Mouse (Mus musculus) embryonic facial prominence, embryonic 15.5 days (tissue): ENCODE measurements around the gene Esf1. TPM values are rescaled to one million over a fixed set of nuclear protein-coding genes. Genes with fewer than 3 reads are reported as not detected.
A peak's percentile ranks its signal among the peaks of the same experiment; 100 is the strongest.
"Not testable (repeated sequence)": the region's sequence is repeated elsewhere in the genome, so short reads cannot be mapped to it uniquely, and the experiment has no call there.

ENCODE experiments used
- ATAC-seq: fragments of 200-750 bp; cut with Nextera tagmentation; 2 replicates; pipeline ENCODE4 v1.8.0; 2017; ENCODE audit warnings: low read depth, moderate TSS enrichment; ENCODE audit not compliant: insufficient number of reproducible peaks, low FRiP score, low TSS enrichment
- H3K27ac ChIP-seq: fragments of 300-500 bp; sonication (generic); replicated peaks from 2 replicates; pipeline ENCODE4 v1.5.1; 2015; ENCODE audit warnings: mild to moderate bottlenecking, inconsistent platforms
- H3K27me3 ChIP-seq: fragments of 300-500 bp; sonication (generic); 2 replicates; pipeline ENCODE4 v1.6.1; 2015; ENCODE audit warnings: inconsistent platforms
- H3K36me3 ChIP-seq: fragments of 300-500 bp; sonication (generic); 2 replicates; pipeline ENCODE4 v1.6.1; 2015; ENCODE audit warnings: mild to moderate bottlenecking, inconsistent platforms
- H3K4me1 ChIP-seq: fragments of 300-500 bp; sonication (generic); 2 replicates; pipeline ENCODE4 v1.6.1; 2015; ENCODE audit warnings: inconsistent platforms
- H3K4me2 ChIP-seq: fragments of 300-500 bp; sonication (generic); replicated peaks from 2 replicates; pipeline ENCODE4 v1.6.1; 2015; ENCODE audit warnings: mild to moderate bottlenecking, inconsistent platforms
- H3K4me3 ChIP-seq: fragments of 300-500 bp; sonication (generic); replicated peaks from 2 replicates; pipeline ENCODE4 v1.5.1; 2015; ENCODE audit warnings: mild to moderate bottlenecking, inconsistent platforms
- H3K9ac ChIP-seq: fragments of 300-500 bp; sonication (generic); 2 replicates; pipeline ENCODE4 v1.6.1; 2015; ENCODE audit warnings: inconsistent platforms
- H3K9me3 ChIP-seq: fragments of 300-500 bp; sonication (generic); replicated peaks from 2 replicates; pipeline ENCODE4 v1.6.1; 2016; ENCODE audit warnings: inconsistent platforms
- WGBS: fragments of 180-500 bp; shearing (Covaris S2); methylation state at CpG from one replicate; pipeline ENCODE4 v1.1.7; 2015; 5-methylcytosine and 5-hydroxymethylcytosine counted together
- polyA plus RNA-seq: library from polyadenylated mRNA; unstranded; fragments of >200 nt; fragmentation: Nextera tagmentation; extraction: Ambion mirVana; gene quantifications from 2 replicates; pipeline ENCODE4 v1.2.1, GENCODE M21; 2015

Gene Esf1
- 23.7 and 24.4 TPM in 2 replicates for polyA plus RNA-seq

GRCm38 (mm10) chr2:140170127-140170802, at the start of gene Esf1, which contains the start of gene Ndufaf5:
Esf1 (minus strand) TSS chr2:140170564.
Ndufaf5 (plus strand) TSS chr2:140170649.
- peak within 1 kb of the TSS; percentile 87 for H3K27ac ChIP-seq
- H3K4me3 ChIP-seq, result peak within 1 kb of the TSS; percentile 84
- H3K36me3 ChIP-seq, result peaks cover 11% of the 10 kb centered on the region; the same call in 1 of the 2 replicates
- peak; percentile 98 for ATAC-seq
- H3K4me2 ChIP-seq, result peak within 1 kb of the TSS; percentile 64
- H3K4me1 ChIP-seq, result peaks cover 15% of the 10 kb centered on the region
- no peaks in the 10 kb centered on the region for H3K27me3 ChIP-seq
- no peaks in the 10 kb centered on the region for H3K9me3 ChIP-seq
- H3K9ac ChIP-seq, result peak within 1 kb of the TSS; percentile 72
- WGBS, result under 1% methylated on average over 43 of the region's 43 CpGs

- H3K27me3 ChIP-seq, result no peaks in the 10 kb centered on the region
- H3K4me2 ChIP-seq, result no peak overlapping the region
- no peaks in the 10 kb centered on the region for H3K36me3 ChIP-seq
- ATAC-seq, result no peak
- no peak overlapping the region for H3K9ac ChIP-seq
- 54% methylated on average over 1 of the region's 1 CpGs for WGBS
- no peaks in the 10 kb centered on the region for H3K4me1 ChIP-seq
- H3K27ac ChIP-seq, result no peak overlapping the region
- H3K4me3 ChIP-seq, result no peak overlapping the region
- no peaks in the 10 kb centered on the region for H3K9me3 ChIP-seq
Observed at GRCm38 (mm10) chr2:140215965-140216364, 45.6 kb upstream of the Esf1 start.

DNA sequence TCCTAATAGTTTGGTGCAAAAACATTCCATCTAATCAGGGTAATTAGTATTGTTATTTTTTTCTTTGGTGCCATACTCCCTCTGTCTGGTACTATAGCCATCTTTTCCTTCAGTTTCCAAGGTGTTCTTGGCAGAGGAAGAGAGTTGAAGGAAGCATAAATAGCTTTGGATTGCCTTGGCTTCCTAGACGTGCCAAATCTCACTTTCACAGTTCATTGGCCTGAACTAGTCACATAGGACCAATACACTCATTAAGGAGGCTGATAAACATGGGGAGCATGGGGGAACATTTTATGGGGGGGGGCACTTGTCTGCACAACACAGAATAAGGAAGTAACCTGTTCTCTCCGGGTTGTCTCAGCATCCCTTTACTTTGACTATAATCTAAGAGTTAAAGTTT, 45.1 kb upstream of the Esf1 start:
- no peaks in the 10 kb centered on the region for H3K4me1 ChIP-seq
- H3K9me3 ChIP-seq, result no peaks in the 10 kb centered on the region
- WGBS, result 54% methylated on average over 2 of the region's 2 CpGs
- no peak overlapping the region for H3K9ac ChIP-seq
- no peaks in the 10 kb centered on the region for H3K36me3 ChIP-seq
- no peak overlapping the region for H3K4me2 ChIP-seq
- no peak overlapping the region for H3K27ac ChIP-seq
- H3K4me3 ChIP-seq, result no peak overlapping the region
- ATAC-seq, result no peak
- no peaks in the 10 kb centered on the region for H3K27me3 ChIP-seq

DNA sequence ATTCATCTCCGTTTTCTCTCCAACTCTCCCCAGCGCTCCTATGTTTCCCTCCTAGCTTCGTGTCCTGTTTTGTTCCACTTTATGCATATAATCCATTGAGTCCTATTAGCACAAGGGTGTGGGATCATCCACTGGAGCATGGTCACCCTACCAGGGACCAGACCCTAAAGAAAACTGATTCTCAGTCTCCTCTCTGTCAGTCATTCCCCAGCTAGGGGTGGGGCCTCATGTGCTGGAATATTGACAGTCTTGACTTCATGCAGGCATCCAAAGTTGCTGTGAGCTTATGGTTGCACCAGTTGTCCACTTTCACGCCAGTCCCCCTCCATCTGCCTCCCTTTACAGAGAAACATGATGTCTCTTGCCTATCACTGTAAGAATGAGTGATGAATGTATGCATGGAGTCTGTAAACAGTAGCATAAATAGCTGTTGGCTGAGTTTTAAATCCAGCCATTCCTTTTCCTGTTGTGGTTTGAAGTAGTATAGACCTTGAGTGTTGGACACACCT, 44.2 kb upstream of the Esf1 start:
- no peaks in the 10 kb centered on the region for H3K36me3 ChIP-seq
- H3K27ac ChIP-seq, result no peak overlapping the region
- H3K9me3 ChIP-seq, result no peaks in the 10 kb centered on the region
- H3K9ac ChIP-seq, result no peak overlapping the region
- H3K4me3 ChIP-seq, result no peak overlapping the region
- no peaks in the 10 kb centered on the region for H3K27me3 ChIP-seq
- H3K4me1 ChIP-seq, result no peaks in the 10 kb centered on the region
- ATAC-seq, result no peak
- WGBS, result 95% methylated on average over 4 of the region's 4 CpGs
- no peak overlapping the region for H3K4me2 ChIP-seq

GRCm38 (mm10) chr2:140203756-140204155, 33.4 kb upstream of the Esf1 start:
- Histone ChIP-seq H3K9me3 (no peaks in the 10 kb centered on the region), H3K36me3 (peaks cover 23% of the 10 kb centered on the region; the same call in 1 of the 2 replicates), H3K27me3 (no peaks in the 10 kb centered on the region), H3K9ac (no peak overlapping the region), H3K27ac (no peak overlapping the region), H3K4me2 (no peak overlapping the region), H3K4me3 (no peak overlapping the region), H3K4me1 (no peaks in the 10 kb centered on the region)
- WGBS, result 93% methylated on average over 7 of the region's 7 CpGs
- no peak for ATAC-seq

DNA sequence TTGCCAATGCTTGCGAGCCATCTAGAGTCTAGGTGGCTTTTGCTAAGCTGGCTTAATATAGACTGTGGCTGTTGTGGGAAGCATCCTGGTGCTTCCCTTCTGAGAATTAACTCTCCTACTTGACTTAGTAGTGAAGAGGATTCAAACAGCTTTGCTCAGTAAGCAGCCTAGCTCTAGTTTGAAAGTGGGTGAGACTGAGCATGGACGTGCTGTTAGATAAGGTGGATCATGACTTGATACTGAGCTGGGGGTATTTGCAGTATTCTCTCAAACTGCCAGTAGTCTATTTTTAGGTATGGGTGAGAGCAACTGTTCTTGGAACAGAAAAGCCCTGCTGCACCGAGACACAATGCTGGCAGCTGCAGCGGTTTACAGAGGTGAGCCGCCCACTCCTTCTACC, 32.2 kb upstream of the Esf1 start:
- H3K27me3 ChIP-seq, result no peaks in the 10 kb centered on the region
- no peak overlapping the region for H3K9ac ChIP-seq
- H3K36me3 ChIP-seq, result peaks cover 23% of the 10 kb centered on the region; the same call in 1 of the 2 replicates
- ATAC-seq, result no peak
- H3K4me1 ChIP-seq, result no peaks in the 10 kb centered on the region
- no peak overlapping the region for H3K4me3 ChIP-seq
- no peaks in the 10 kb centered on the region for H3K9me3 ChIP-seq
- 85% methylated on average over 5 of the region's 5 CpGs for WGBS
- H3K4me2 ChIP-seq, result no peak overlapping the region
- no peak overlapping the region for H3K27ac ChIP-seq

- H3K9me3 ChIP-seq, result no peaks in the 10 kb centered on the region
- H3K4me3 ChIP-seq, result no peak overlapping the region
- 72% methylated on average over 2 of the region's 2 CpGs for WGBS
- no peak overlapping the region for H3K4me2 ChIP-seq
- no peak overlapping the region for H3K27ac ChIP-seq
- H3K36me3 ChIP-seq, result peaks cover 27% of the 10 kb centered on the region; the same call in 1 of the 2 replicates
- no peak overlapping the region for H3K9ac ChIP-seq
- H3K4me1 ChIP-seq, result no peaks in the 10 kb centered on the region
- H3K27me3 ChIP-seq, result no peaks in the 10 kb centered on the region
- no peak for ATAC-seq
Observed at GRCm38 (mm10) chr2:140200713-140201112, 30.3 kb upstream of the Esf1 start.

DNA sequence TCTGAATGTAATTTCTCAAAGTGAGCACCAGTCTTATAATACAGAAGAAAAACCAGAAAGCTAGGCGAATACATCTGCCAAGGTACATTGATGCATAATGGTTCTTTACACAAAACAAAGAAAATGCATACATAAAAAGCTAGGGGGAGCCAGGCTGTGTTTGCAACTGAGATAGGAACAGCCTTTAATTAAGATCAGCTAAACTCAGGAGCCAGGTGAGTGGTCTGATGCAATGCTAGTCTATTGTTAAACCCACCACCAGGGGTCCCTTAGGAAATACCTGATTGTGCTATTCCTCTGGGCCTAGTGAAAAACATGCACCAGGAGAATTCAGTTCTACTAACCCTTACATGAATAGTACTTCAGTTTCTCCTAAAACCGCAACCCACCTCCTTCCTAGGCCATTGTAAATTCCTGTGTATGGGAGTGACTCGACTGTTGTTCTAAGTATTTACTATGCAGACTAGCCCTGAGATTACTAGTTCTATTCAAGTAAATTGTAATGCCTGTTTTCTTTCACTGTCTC, 15.4 kb upstream of the Esf1 start:
- 92% methylated on average over 3 of the region's 3 CpGs for WGBS
- H3K36me3 ChIP-seq, result peaks cover 29% of the 10 kb centered on the region
- ATAC-seq, result not testable (repeated sequence)

GRCm38 (mm10) chr2:140170803-140171553, 614 bp upstream of the Esf1 start:
- 5% methylated on average over 28 of the region's 28 CpGs for WGBS
- H3K4me1 ChIP-seq, result peaks cover 15% of the 10 kb centered on the region
- H3K27ac ChIP-seq, result peak overlapping the region; percentile 87
- H3K4me2 ChIP-seq, result peak overlapping the region; percentile 64
- peak overlapping the region; percentile 72 for H3K9ac ChIP-seq
- H3K27me3 ChIP-seq, result no peaks in the 10 kb centered on the region
- no peaks in the 10 kb centered on the region for H3K9me3 ChIP-seq
- peak overlapping the region; percentile 84 for H3K4me3 ChIP-seq
- H3K36me3 ChIP-seq, result peaks cover 10% of the 10 kb centered on the region; the same call in 1 of the 2 replicates
- peak; percentile 89 for ATAC-seq

More for the DNA sequence above, 15.4 kb upstream of the Esf1 start:
- H3K27ac ChIP-seq, H3K4me1 ChIP-seq, H3K9ac ChIP-seq, H3K9me3 ChIP-seq, H3K4me2 ChIP-seq, H3K27me3 ChIP-seq, H3K4me3 ChIP-seq: not testable (repeated sequence)

DNA sequence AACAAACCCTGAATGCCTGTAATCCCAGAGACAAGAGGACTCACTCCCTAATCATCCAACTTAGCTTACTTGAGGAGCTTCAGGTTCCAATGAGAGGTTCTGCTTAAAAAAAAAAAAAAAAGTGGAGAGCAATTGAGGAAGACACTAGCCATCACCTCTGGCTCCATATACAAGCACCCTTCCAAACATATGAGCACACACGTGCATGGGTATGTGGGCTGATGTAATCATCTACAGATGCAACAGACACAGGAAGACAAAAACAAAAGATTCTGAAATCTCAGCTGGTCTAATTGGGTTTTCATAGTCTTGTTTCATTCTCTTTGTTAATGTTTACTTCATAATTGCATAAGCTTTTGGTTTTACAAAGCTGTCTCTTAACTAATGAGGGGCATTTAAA, 1.3 kb downstream of the Esf1 start:
- H3K36me3 ChIP-seq, result peaks cover 17% of the 10 kb centered on the region
- H3K4me1 ChIP-seq, result peaks cover 15% of the 10 kb centered on the region
- no peak overlapping the region for H3K27ac ChIP-seq
- H3K27me3 ChIP-seq, result no peaks in the 10 kb centered on the region
- ATAC-seq, result no peak
- 58% methylated on average over 1 of the region's 1 CpGs for WGBS
- H3K9ac ChIP-seq, result no peak overlapping the region
- no peak overlapping the region for H3K4me2 ChIP-seq
- H3K9me3 ChIP-seq, result no peaks in the 10 kb centered on the region
- H3K4me3 ChIP-seq, result no peak overlapping the region

DNA sequence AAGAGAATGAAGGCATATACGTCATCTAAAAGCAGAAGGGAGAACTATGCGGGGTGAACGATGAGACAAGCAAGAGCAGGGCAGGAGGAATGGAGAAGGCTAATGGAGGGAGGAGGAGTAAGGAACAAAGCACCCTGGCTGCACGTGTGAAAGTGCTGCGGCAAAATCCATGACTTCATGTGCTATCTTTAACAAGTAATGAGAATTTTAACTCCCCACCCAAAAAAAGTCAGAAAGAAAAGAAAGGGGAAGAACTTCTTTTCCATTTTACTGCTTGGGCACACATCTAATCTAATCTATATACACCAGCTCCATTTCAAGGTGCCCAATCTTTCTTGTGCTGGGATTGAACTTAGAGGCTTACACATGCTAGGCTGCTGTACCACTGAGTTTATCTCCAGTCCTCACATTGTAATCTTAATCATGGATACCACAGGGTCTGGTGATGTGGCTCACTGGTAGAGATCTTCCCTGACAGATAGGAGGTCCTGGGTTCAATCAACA, 7.0 kb downstream of the Esf1 start:
- Histone ChIP-seq H3K27me3 (no peaks in the 10 kb centered on the region), H3K27ac (no peak overlapping the region), H3K4me2 (no peak overlapping the region), H3K9ac (no peak overlapping the region), H3K4me1 (no peaks in the 10 kb centered on the region), H3K36me3 (peaks cover 31% of the 10 kb centered on the region), H3K4me3 (no peak overlapping the region), H3K9me3 (no peaks in the 10 kb centered on the region)
- no peak for ATAC-seq
- 96% methylated on average over 5 of the region's 5 CpGs for WGBS
